Mouse (Mus musculus) C2C12 (cell line): ENCODE measurements around the gene Ccdc117.

Source experiments
- CEBPB ChIP-seq: IDR thresholded peaks from one replicate; pipeline ENCODE4 v1.6.1; 2011; ENCODE audit warnings: low read depth, mild to moderate bottlenecking, control low read depth, moderate library complexity
- CTCF ChIP-seq: IDR thresholded peaks from one replicate; pipeline ENCODE4 v1.5.1; 2011; ENCODE audit not compliant: control insufficient read depth, insufficient read depth, insufficient read length
- MAX ChIP-seq: IDR thresholded peaks from one replicate; pipeline ENCODE4 v1.6.1; 2011; ENCODE audit warnings: mild to moderate bottlenecking, control low read depth
- MYOG ChIP-seq: IDR thresholded peaks from one replicate; pipeline ENCODE4 v1.6.1; 2011; ENCODE audit not compliant: control insufficient read depth, insufficient read length; ENCODE audit errors: extremely low read depth

DNA sequence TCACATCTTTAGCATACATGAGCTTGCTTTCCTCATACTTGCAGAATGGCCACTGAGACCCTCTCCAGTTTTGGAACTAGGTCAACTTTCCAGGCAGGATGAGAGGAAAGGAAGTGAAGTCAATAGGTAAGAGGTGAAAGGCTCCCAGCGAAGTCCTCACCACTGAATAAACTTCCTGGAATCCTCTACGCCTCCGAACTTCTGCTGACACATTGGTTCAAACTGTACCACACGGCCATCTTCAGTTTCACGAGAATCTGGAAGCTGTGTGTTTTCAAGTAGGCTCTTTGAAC, 31.9 kb downstream of the Ccdc117 start:
- TF ChIP-seq CTCF = no peak
- TF ChIP-seq MYOG = no peak
- no peak for TF ChIP-seq CEBPB
- no peak for TF ChIP-seq MAX
